Mouse (Mus musculus) testis, adult 2 months (tissue): ENCODE measurements at regions not wholly inside any gene's neighbourhood (a gene's known extent, or its start where the extent isn't known, plus 50 kb on each side); places are given as distances from the start of the nearest gene placed in this dataset.

Experiments
- CTCF ChIP-seq: fragments of 200-500 bp; IDR thresholded peaks from 2 replicates; pipeline ENCODE4 v1.5.1; 2012; ENCODE audit warnings: low read depth, mild to moderate bottlenecking, inconsistent platforms, low read length, moderate library complexity; ENCODE audit not compliant: control insufficient read depth, insufficient read depth, insufficient replicate concordance
- POLR2A ChIP-seq: fragments of 200-500 bp; IDR thresholded peaks from 2 replicates; pipeline ENCODE4 v1.6.1; 2012; ENCODE audit warnings: low read depth, mild to moderate bottlenecking, inconsistent platforms, low read length, moderate library complexity; ENCODE audit not compliant: control insufficient read depth

- TF ChIP-seq CTCF (no peak), POLR2A (no peak)
These were observed 133.3 kb downstream of the 1190002N15Rik start for GRCm38 (mm10) chr9:94404551-94404950.
